Mouse (Mus musculus) erythroblast, embryonic 14.5 days (primary cell): ENCODE measurements around the gene Phyhipl. TPM values are rescaled to one million over a fixed set of nuclear protein-coding genes. Genes with fewer than 3 reads are reported as not detected.

Experiments
- H3K27me3 ChIP-seq: 2 replicates; pipeline ENCODE4 v1.6.1; 2012; ENCODE audit warnings: inconsistent platforms; ENCODE audit not compliant: control insufficient read depth
- H3K36me3 ChIP-seq: 2 replicates; pipeline ENCODE4 v1.6.1; 2012; ENCODE audit warnings: mild to moderate bottlenecking, inconsistent platforms; ENCODE audit not compliant: control insufficient read depth
- H3K4me1 ChIP-seq: 2 replicates; pipeline ENCODE4 v1.6.1; 2012; ENCODE audit warnings: inconsistent platforms; ENCODE audit not compliant: control insufficient read depth
- H3K4me3 ChIP-seq: replicated peaks from 2 replicates; pipeline ENCODE3; 2012; ENCODE audit warnings: moderate library complexity, mild to moderate bottlenecking, inconsistent platforms
- H3K9me3 ChIP-seq: 2 replicates; pipeline ENCODE4 v1.6.1; 2012; ENCODE audit warnings: low read length, inconsistent platforms, mixed read lengths; ENCODE audit not compliant: control insufficient read depth
- GATA1 ChIP-seq: IDR thresholded peaks from 2 replicates; pipeline ENCODE4 v1.6.1; 2012; ENCODE audit warnings: low read length, inconsistent platforms, mixed read lengths
- TAL1 ChIP-seq: IDR thresholded peaks from 3 replicates; pipeline ENCODE4 v1.6.1; 2012; ENCODE audit warnings: low read length, inconsistent platforms, mixed read lengths
- polyA plus RNA-seq: library from polyadenylated mRNA; stranded (reverse); fragments of >175 nt; gene quantifications from 2 replicates; pipeline ENCODE4 v1.2.3, GENCODE M21; 2012

Phyhipl gene
- polyA plus RNA-seq, 1 experiment: not detected

GRCm38 (mm10) chr10:70598516-70599125 is 57.1 kb downstream of the Phyhipl start:
- Histone ChIP-seq H3K27me3 (peaks cover 25% of the 10 kb centered on the region), H3K9me3 (peaks cover 10% of the 10 kb centered on the region), H3K4me3 (peak overlapping the region; percentile 52), H3K4me1 (peaks cover 10% of the 10 kb centered on the region), H3K36me3 (no peaks in the 10 kb centered on the region)
- TF ChIP-seq GATA1: no peak

GRCm38 (mm10) chr10:70598081-70598515 is 57.7 kb downstream of the Phyhipl start:
- Histone ChIP-seq H3K4me3 (no peak overlapping the region), H3K9me3 (peaks cover 10% of the 10 kb centered on the region), H3K36me3 (no peaks in the 10 kb centered on the region), H3K4me1 (peaks cover 10% of the 10 kb centered on the region), H3K27me3 (peaks cover 25% of the 10 kb centered on the region)
- TF ChIP-seq GATA1: no peak
- TF ChIP-seq TAL1: no peak

GRCm38 (mm10) chr10:70594007-70594406 is 61.8 kb downstream of the Phyhipl start:
- Histone ChIP-seq H3K4me3 (no peak overlapping the region), H3K9me3 (peaks cover 3% of the 10 kb centered on the region; the same call in 1 of the 2 replicates), H3K4me1 (peaks cover 3% of the 10 kb centered on the region), H3K27me3 (peaks cover 12% of the 10 kb centered on the region), H3K36me3 (no peaks in the 10 kb centered on the region)
- no peak for TF ChIP-seq GATA1
- TF ChIP-seq TAL1: no peak

GRCm38 (mm10) chr10:70586876-70587405 is 68.8 kb downstream of the Phyhipl start:
- Histone ChIP-seq H3K9me3 (no peaks in the 10 kb centered on the region), H3K4me3 (no peak overlapping the region), H3K27me3 (no peaks in the 10 kb centered on the region), H3K36me3 (no peaks in the 10 kb centered on the region), H3K4me1 (no peaks in the 10 kb centered on the region)
- no peak for TF ChIP-seq TAL1
- no peak for TF ChIP-seq GATA1

- Histone ChIP-seq H3K4me1 (no peaks in the 10 kb centered on the region), H3K36me3 (no peaks in the 10 kb centered on the region), H3K9me3 (no peaks in the 10 kb centered on the region), H3K27me3 (no peaks in the 10 kb centered on the region), H3K4me3 (no peak overlapping the region)
- TF ChIP-seq GATA1 (no peak), TAL1 (no peak)
Observed at GRCm38 (mm10) chr10:70584171-70584570, 71.6 kb downstream of the Phyhipl start.

- Histone ChIP-seq H3K27me3 (no peaks in the 10 kb centered on the region), H3K9me3 (no peaks in the 10 kb centered on the region), H3K4me1 (no peaks in the 10 kb centered on the region), H3K36me3 (no peaks in the 10 kb centered on the region), H3K4me3 (no peak overlapping the region)
- TF ChIP-seq TAL1: no peak
- no peak for TF ChIP-seq GATA1
Observed at GRCm38 (mm10) chr10:70581556-70582211, 74.1 kb downstream of the Phyhipl start.

- Histone ChIP-seq H3K4me1 (no peaks in the 10 kb centered on the region), H3K9me3 (no peaks in the 10 kb centered on the region), H3K4me3 (no peak overlapping the region), H3K36me3 (no peaks in the 10 kb centered on the region), H3K27me3 (no peaks in the 10 kb centered on the region)
- TF ChIP-seq GATA1 (no peak), TAL1 (no peak)
Observed at GRCm38 (mm10) chr10:70563636-70564035, 92.1 kb downstream of the Phyhipl start.

GRCm38 (mm10) chr10:70552531-70552930 is 103.2 kb downstream of the Phyhipl start:
- Histone ChIP-seq H3K36me3 (no peaks in the 10 kb centered on the region), H3K4me3 (no peak overlapping the region), H3K4me1 (no peaks in the 10 kb centered on the region), H3K9me3 (peaks cover 19% of the 10 kb centered on the region), H3K27me3 (no peaks in the 10 kb centered on the region)
- TF ChIP-seq GATA1 (no peak), TAL1 (no peak)

GRCm38 (mm10) chr10:70542857-70543256 is 112.9 kb downstream of the Phyhipl start:
- no peaks in the 10 kb centered on the region for H3K4me1 ChIP-seq
- no peak for TF ChIP-seq TAL1
- TF ChIP-seq GATA1: no peak
- no peaks in the 10 kb centered on the region for H3K36me3 ChIP-seq
- H3K9me3 ChIP-seq: peaks cover 73% of the 10 kb centered on the region
- H3K27me3 ChIP-seq: no peaks in the 10 kb centered on the region
- H3K4me3 ChIP-seq: no peak overlapping the region
